Mouse (Mus musculus) midbrain, embryonic 14.5 days (tissue): ENCODE results near the gene Il34. TPM values are rescaled to one million over a fixed set of nuclear protein-coding genes. Genes with fewer than 3 reads are reported as not detected.

ENCODE experiments used
- ATAC-seq: fragments of 200-750 bp; cut with Nextera tagmentation; 2 replicates; pipeline ENCODE4 v1.8.0; 2017; ENCODE audit warnings: moderate number of reproducible peaks, moderate library complexity; ENCODE audit not compliant: low FRiP score, low TSS enrichment
- DNase-seq: peaks from one replicate; pipeline ENCODE4 v3.0.0-alpha.2; 2015
- H3K27ac ChIP-seq: fragments of 300-500 bp; sonication (generic); replicated peaks from 2 replicates; pipeline ENCODE4 v1.5.1; 2014; ENCODE audit warnings: mild to moderate bottlenecking, low read depth, low read length, moderate library complexity
- H3K27me3 ChIP-seq: fragments of 300-500 bp; sonication (generic); 2 replicates; pipeline ENCODE4 v1.6.1; 2014; ENCODE audit warnings: low read length, control low read depth, mixed read lengths; ENCODE audit not compliant: control insufficient read depth, insufficient read depth
- H3K36me3 ChIP-seq: fragments of 300-500 bp; sonication (generic); 2 replicates; pipeline ENCODE4 v1.6.1; 2014; ENCODE audit warnings: low read length, control low read depth; ENCODE audit not compliant: control insufficient read depth, insufficient read depth
- H3K4me1 ChIP-seq: fragments of 300-500 bp; sonication (generic); 2 replicates; pipeline ENCODE4 v1.6.1; 2014; ENCODE audit warnings: mild to moderate bottlenecking, antibody characterized with exemption, low read length, control low read depth; ENCODE audit not compliant: control insufficient read depth, insufficient read depth
- H3K4me2 ChIP-seq: fragments of 300-500 bp; sonication (generic); 2 replicates; pipeline ENCODE4 v1.6.1; 2014; ENCODE audit warnings: mild to moderate bottlenecking, low read length, moderate library complexity
- H3K4me3 ChIP-seq: fragments of 300-500 bp; sonication (generic); replicated peaks from 2 replicates; pipeline ENCODE4 v1.5.1; 2014; ENCODE audit warnings: low read depth, low read length
- H3K9ac ChIP-seq: fragments of 300-500 bp; sonication (generic); replicated peaks from 2 replicates; pipeline ENCODE4 v1.6.1; 2014; ENCODE audit warnings: mild to moderate bottlenecking, low read length, moderate library complexity
- H3K9me3 ChIP-seq: fragments of 300-500 bp; sonication (generic); 2 replicates; pipeline ENCODE4 v1.6.1; 2016; ENCODE audit warnings: low read length, control low read depth, mixed read lengths; ENCODE audit not compliant: control insufficient read depth
- WGBS: fragments of 180-500 bp; shearing (Covaris S2); extraction: QIAGEN DNeasy Blood & Tissue Kit; methylation state at CpG from one replicate; pipeline ENCODE4 v1.1.7; 2014; 5-methylcytosine and 5-hydroxymethylcytosine counted together
- polyA plus RNA-seq: library from polyadenylated mRNA; unstranded; fragments of >200 nt; fragmentation: Nextera tagmentation; extraction: Ambion mirVana; gene quantifications from 2 replicates; pipeline ENCODE4 v1.2.1, GENCODE M21; 2014

Il34 gene
- polyA plus RNA-seq, 1 experiment from 2014 or later: 3.9 TPM

GRCm38 (mm10) chr8:110705391-110706287 lies 100.1 kb downstream of the Il34 start:
- Histone ChIP-seq H3K36me3 (peaks cover 14% of the 10 kb centered on the region), H3K4me3 (no peak overlapping the region), H3K9ac (no peak overlapping the region), H3K4me2 (no peak overlapping the region), H3K9me3 (no peaks in the 10 kb centered on the region), H3K27ac (no peak overlapping the region), H3K27me3 (no peaks in the 10 kb centered on the region), H3K4me1 (peaks cover 7% of the 10 kb centered on the region; the same call in 1 of the 2 replicates)
- ATAC-seq: no peak
- DNase-seq: no peak
- 82% methylated on average over 14 of the region's 14 CpGs for WGBS

GRCm38 (mm10) chr8:110704103-110704502 lies 101.6 kb downstream of the Il34 start:
- no peak for ATAC-seq
- no peak overlapping the region for H3K4me2 ChIP-seq
- no peak overlapping the region for H3K27ac ChIP-seq
- no peak for DNase-seq
- H3K27me3 ChIP-seq: no peaks in the 10 kb centered on the region
- H3K36me3 ChIP-seq: 0 out of 2 replicates have a peak, but pooled peaks cover 6% of the 10 kb centered on the region
- no peaks in the 10 kb centered on the region for H3K9me3 ChIP-seq
- peaks cover 7% of the 10 kb centered on the region; the same call in 1 of the 2 replicates for H3K4me1 ChIP-seq
- H3K4me3 ChIP-seq: no peak overlapping the region
- WGBS: 90% methylated on average over 3 of the region's 3 CpGs
- no peak overlapping the region for H3K9ac ChIP-seq

GRCm38 (mm10) chr8:110703460-110704061 lies 102.2 kb downstream of the Il34 start:
- WGBS: 91% methylated on average over 9 of the region's 9 CpGs
- ATAC-seq: no peak
- Histone ChIP-seq H3K4me3 (no peak overlapping the region), H3K27me3 (no peaks in the 10 kb centered on the region), H3K4me2 (no peak overlapping the region), H3K4me1 (peaks cover 7% of the 10 kb centered on the region; the same call in 1 of the 2 replicates), H3K9me3 (no peaks in the 10 kb centered on the region), H3K9ac (no peak overlapping the region), H3K36me3 (0 out of 2 replicates have a peak, but pooled peaks cover 6% of the 10 kb centered on the region), H3K27ac (no peak overlapping the region)
- DNase-seq: no peak

- WGBS: 52% methylated on average over 9 of the region's 9 CpGs
- DNase-seq (no peak), ATAC-seq (no peak)
- Histone ChIP-seq H3K4me1 (peaks cover 7% of the 10 kb centered on the region; the same call in 1 of the 2 replicates), H3K27me3 (no peaks in the 10 kb centered on the region), H3K27ac (no peak overlapping the region), H3K9ac (no peak overlapping the region), H3K4me3 (no peak overlapping the region), H3K36me3 (0 out of 2 replicates have a peak, but pooled peaks cover 6% of the 10 kb centered on the region), H3K9me3 (no peaks in the 10 kb centered on the region), H3K4me2 (no peak overlapping the region)
These were observed 102.9 kb downstream of the Il34 start for GRCm38 (mm10) chr8:110702636-110703459.

- no peak overlapping the region for H3K27ac ChIP-seq
- DNase-seq (no peak), ATAC-seq (no peak)
- peaks cover 3% of the 10 kb centered on the region; the same call in 1 of the 2 replicates for H3K36me3 ChIP-seq
- no peak overlapping the region for H3K9ac ChIP-seq
- no peak overlapping the region for H3K4me2 ChIP-seq
- H3K4me3 ChIP-seq: no peak overlapping the region
- WGBS: 89% methylated on average over 2 of the region's 2 CpGs
- no peaks in the 10 kb centered on the region for H3K9me3 ChIP-seq
- H3K27me3 ChIP-seq: no peaks in the 10 kb centered on the region
- H3K4me1 ChIP-seq: peaks cover 7% of the 10 kb centered on the region; the same call in 1 of the 2 replicates
These were observed 105.2 kb downstream of the Il34 start for GRCm38 (mm10) chr8:110700561-110700960.

GRCm38 (mm10) chr8:110699501-110699900 lies 106.2 kb downstream of the Il34 start:
- Histone ChIP-seq H3K4me2 (no peak overlapping the region), H3K9ac (no peak overlapping the region), H3K27me3 (no peaks in the 10 kb centered on the region), H3K27ac (no peak overlapping the region), H3K9me3 (no peaks in the 10 kb centered on the region), H3K4me3 (no peak overlapping the region), H3K36me3 (peaks cover 3% of the 10 kb centered on the region; the same call in 1 of the 2 replicates), H3K4me1 (peaks cover 11% of the 10 kb centered on the region; the same call in 1 of the 2 replicates)
- 91% methylated on average over 7 of the region's 7 CpGs for WGBS
- no peak for DNase-seq
- no peak for ATAC-seq

GRCm38 (mm10) chr8:110698098-110698497 lies 107.6 kb downstream of the Il34 start:
- no peak for ATAC-seq

GRCm38 (mm10) chr8:110697571-110697970 lies 108.2 kb downstream of the Il34 start:
- Histone ChIP-seq H3K36me3 (peaks cover 8% of the 10 kb centered on the region; the same call in 1 of the 2 replicates), H3K9ac (no peak overlapping the region), H3K9me3 (no peaks in the 10 kb centered on the region), H3K27me3 (no peaks in the 10 kb centered on the region), H3K4me3 (no peak overlapping the region), H3K4me2 (no peak overlapping the region), H3K4me1 (peaks cover 7% of the 10 kb centered on the region; the same call in 1 of the 2 replicates), H3K27ac (no peak overlapping the region)
- DNase-seq (no peak), ATAC-seq (no peak)
- WGBS: 89% methylated on average over 5 of the region's 5 CpGs

More at GRCm38 (mm10) chr8:110698098-110698497, 107.6 kb downstream of the Il34 start:
- 83% methylated on average over 1 of the region's 1 CpGs for WGBS
- H3K9ac ChIP-seq: no peak overlapping the region
- H3K4me3 ChIP-seq: no peak overlapping the region
- H3K4me2 ChIP-seq: no peak overlapping the region
- H3K27ac ChIP-seq: no peak overlapping the region
- no peaks in the 10 kb centered on the region for H3K9me3 ChIP-seq
- DNase-seq: no peak
- no peaks in the 10 kb centered on the region for H3K27me3 ChIP-seq
- peaks cover 11% of the 10 kb centered on the region; the same call in 1 of the 2 replicates for H3K4me1 ChIP-seq
- peaks cover 8% of the 10 kb centered on the region; the same call in 1 of the 2 replicates for H3K36me3 ChIP-seq
